ENCODE assay signal across 22 mouse cellular contexts in the genomic region with DNA sequence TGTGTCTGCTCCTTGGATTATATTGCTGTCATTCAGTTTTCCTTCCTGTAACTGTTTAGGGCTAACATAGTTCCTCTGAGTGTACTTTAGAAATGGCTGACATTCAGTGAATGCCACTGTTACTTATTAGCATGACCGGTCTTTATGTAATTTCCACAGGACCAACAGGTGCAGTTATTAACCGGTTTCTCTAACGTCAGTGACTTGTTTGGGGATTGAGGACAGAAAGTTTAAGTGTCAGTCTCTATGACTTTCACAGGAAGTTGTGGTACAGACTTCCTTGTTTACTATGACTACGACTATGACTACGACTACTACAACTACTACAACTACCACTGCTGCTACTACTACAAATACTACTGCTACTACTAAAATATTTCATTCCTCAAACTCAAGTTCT.
DNase-seq lines count a peak whose midpoint lies in the region; ATAC-seq and TF ChIP-seq lines count a peak whose summit lies in the region.
"Had no signal": no experiment of that assay in that cellular context is flagged by ENCODE, and none has a peak within 500 bp of the region (broad histone marks: within the 10 kb centered on the region; RNA-seq: fewer than 3 reads in every experiment).

No protein-coding gene starts in this region.

- H3K9me3 ChIP-seq in hindbrain, embryonic 10.5 days, result no peaks in the 10 kb centered on the region
- H3K9me3 ChIP-seq: forebrain, embryonic 15.5 days; heart, embryonic 15.5 days; limb, embryonic 10.5 days; midbrain, embryonic 15.5 days; neural tube, embryonic 12.5 days had no signal

- no peak for TF ChIP-seq POLR2A in spleen, adult 2 months (IDR thresholded peaks at IDR 0.05; ENCODE audit: low read depth, low read length)

- DNase-seq in spleen, adult 2 months (ENCODE audit: low read depth in 1 of 2, low spot score in 2 of 2), result peak in 1 of 2 experiments; percentile 75
- DNase-seq in spleen, postnatal 10 days (ENCODE audit: low spot score in 2 of 2), result no peak
- peak; percentile 74 for DNase-seq in induced T-regulatory cell, adult 2 months (ENCODE audit: low read depth)
- peak; percentile 3 for DNase-seq in skeletal muscle tissue, adult 2 months (ENCODE audit: low read depth, low spot score)
- DNase-seq in hindbrain, embryonic 10.5 days (ENCODE audit: low spot score), result no peak
- no peak for DNase-seq in testis, postnatal 10 days (ENCODE audit: low spot score)
- DNase-seq: cerebellum, adult 2 months; embryo, embryonic 11 days; heart, adult 11 months; kidney, adult 18-20 months; kidney, postnatal 4 days; layer of hippocampus, postnatal 36 days; lung, postnatal 14 days had no signal

- WGBS in spleen, adult 2 months, result 11% methylated on average over 5 of the region's 5 CpGs
- WGBS in hindbrain, embryonic 10.5 days, result 97% methylated on average over 5 of the region's 5 CpGs

- H3K27me3 ChIP-seq in spleen, adult 2 months (ENCODE audit: control insufficient read depth, insufficient read depth, low read length), result no peaks in the 10 kb centered on the region
- H3K27me3 ChIP-seq in hindbrain, embryonic 10.5 days (ENCODE audit: insufficient read depth, poor library complexity, severe bottlenecking), result no peaks in the 10 kb centered on the region
- H3K27me3 ChIP-seq: forebrain, embryonic 15.5 days; heart, embryonic 15.5 days; midbrain, embryonic 15.5 days; neural tube, embryonic 12.5 days; Patski had no signal

- H3K4me1 ChIP-seq in spleen, adult 2 months (ENCODE audit: control insufficient read depth, insufficient read depth, insufficient read length), result peaks cover 9% of the 10 kb centered on the region
- H3K4me1 ChIP-seq in hindbrain, embryonic 10.5 days (replicated peaks), result no peaks in the 10 kb centered on the region
- H3K4me1 ChIP-seq: forebrain, embryonic 15.5 days; heart, embryonic 15.5 days; limb, embryonic 10.5 days; midbrain, embryonic 15.5 days; neural tube, embryonic 12.5 days had no signal

- peak overlapping the region; percentile 35; the same call in 1 of the 2 replicates for H3K27ac ChIP-seq in spleen, adult 2 months (ENCODE audit: insufficient read depth, low read length)
- H3K27ac ChIP-seq in hindbrain, embryonic 10.5 days, result no peak overlapping the region
- H3K27ac ChIP-seq: forebrain, embryonic 15.5 days; heart, embryonic 15.5 days; hindbrain, embryonic 14.5 days; limb, embryonic 10.5 days; liver, embryonic 14.5 days; midbrain, embryonic 15.5 days; neural tube, embryonic 12.5 days had no signal

- no peak for TF ChIP-seq CTCF in spleen, adult 2 months (IDR thresholded peaks at IDR 0.05; ENCODE audit: extremely low read depth, insufficient read depth, insufficient read length, insufficient replicate concordance)

- no peak overlapping the region for H3K4me3 ChIP-seq in spleen, adult 2 months (ENCODE audit: extremely low read depth, insufficient read depth, insufficient read length)
- H3K4me3 ChIP-seq in hindbrain, embryonic 10.5 days, result no peak overlapping the region
- H3K4me3 ChIP-seq: forebrain, embryonic 15.5 days; heart, embryonic 15.5 days; limb, embryonic 10.5 days; midbrain, embryonic 15.5 days; neural tube, embryonic 12.5 days had no signal

- no peaks in the 10 kb centered on the region for H3K36me3 ChIP-seq in spleen, adult 2 months (ENCODE audit: control insufficient read depth, insufficient read depth, low read length)
- no peaks in the 10 kb centered on the region for H3K36me3 ChIP-seq in hindbrain, embryonic 10.5 days
- H3K36me3 ChIP-seq: forebrain, embryonic 15.5 days; heart, embryonic 15.5 days; limb, embryonic 10.5 days; midbrain, embryonic 15.5 days; neural tube, embryonic 12.5 days had no signal

- peak; percentile 98 for ATAC-seq in CD4-positive, CD25-positive, alpha-beta regulatory T cell, adult 4 months
- ATAC-seq: forebrain, embryonic 15.5 days; midbrain, embryonic 15.5 days; Patski had no signal

Comparison
In these comparisons a context has a peak if more than half of its experiments do, and no peak if none do; other contexts are left out.
1. DNase-seq: peak in induced T-regulatory cell, adult 2 months (single experiment) and skeletal muscle tissue, adult 2 months (single experiment); none in spleen, postnatal 10 days (0 of 2), hindbrain, embryonic 10.5 days (single experiment) and testis, postnatal 10 days (single experiment).